Mouse (Mus musculus) lung, postnatal 36 days (tissue): ENCODE results near the gene Itga5.

Source experiments
- DNase-seq: peaks from one replicate; pipeline ENCODE4 v3.0.0; 2022; ENCODE audit warnings: mixed read lengths

The Itga5 gene

DNA sequence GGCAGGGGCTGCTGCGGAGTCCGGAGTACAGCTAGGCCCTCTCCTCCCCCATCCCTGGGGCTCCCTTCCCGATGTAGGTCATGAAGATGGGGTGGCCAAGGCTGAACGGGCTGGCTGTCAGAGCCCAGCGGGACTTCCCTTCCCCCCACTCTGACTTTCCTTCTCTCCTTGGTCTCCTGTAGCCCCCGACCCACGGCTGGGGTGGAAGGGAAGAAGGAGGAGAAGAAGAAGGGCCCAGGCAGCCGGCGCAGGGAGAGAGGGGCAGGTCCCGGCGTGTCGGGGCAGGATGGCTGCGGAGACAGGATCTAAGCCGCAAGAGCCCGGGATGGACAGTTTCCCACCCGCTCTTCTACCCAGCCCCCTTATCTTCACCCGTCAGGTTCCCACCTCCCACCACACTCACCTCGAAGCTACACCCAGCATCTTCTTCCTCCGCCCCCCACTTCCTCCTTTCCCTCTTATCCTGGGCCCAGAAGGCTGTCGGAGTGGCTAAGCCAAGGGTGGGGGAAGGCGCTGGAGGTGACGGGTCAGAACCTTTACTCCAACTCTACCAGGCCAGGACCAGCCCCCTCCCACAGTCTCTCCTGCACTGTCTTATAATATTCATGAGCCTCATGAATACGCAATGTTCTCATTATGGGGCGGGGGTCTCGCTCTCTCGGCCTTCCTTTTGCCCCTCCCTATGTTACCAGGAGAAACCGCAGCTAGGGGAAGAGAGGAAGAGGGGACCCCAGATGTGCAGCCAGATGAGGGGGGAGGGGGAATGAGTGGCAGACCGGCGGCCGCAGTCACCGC, 27.2 kb downstream of the Itga5 start:
- no peak for DNase-seq

DNA sequence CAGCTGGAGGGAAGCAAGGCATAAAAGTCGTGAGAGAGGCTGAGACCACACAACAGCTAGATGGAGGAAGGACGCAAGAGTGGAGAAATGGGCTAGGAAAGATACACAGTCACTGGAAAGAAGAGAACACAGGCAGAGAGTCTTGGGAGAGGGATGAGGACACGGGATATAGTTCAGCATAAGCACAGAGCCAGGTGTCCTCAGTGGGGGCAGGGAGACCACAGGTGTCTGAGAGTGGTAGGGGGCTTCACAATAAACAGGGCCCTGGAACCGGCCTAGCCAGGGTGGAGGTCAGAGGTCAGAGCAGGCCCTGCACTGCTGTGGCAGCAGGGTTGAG, 27.8 kb downstream of the Itga5 start:
- no peak for DNase-seq

DNA sequence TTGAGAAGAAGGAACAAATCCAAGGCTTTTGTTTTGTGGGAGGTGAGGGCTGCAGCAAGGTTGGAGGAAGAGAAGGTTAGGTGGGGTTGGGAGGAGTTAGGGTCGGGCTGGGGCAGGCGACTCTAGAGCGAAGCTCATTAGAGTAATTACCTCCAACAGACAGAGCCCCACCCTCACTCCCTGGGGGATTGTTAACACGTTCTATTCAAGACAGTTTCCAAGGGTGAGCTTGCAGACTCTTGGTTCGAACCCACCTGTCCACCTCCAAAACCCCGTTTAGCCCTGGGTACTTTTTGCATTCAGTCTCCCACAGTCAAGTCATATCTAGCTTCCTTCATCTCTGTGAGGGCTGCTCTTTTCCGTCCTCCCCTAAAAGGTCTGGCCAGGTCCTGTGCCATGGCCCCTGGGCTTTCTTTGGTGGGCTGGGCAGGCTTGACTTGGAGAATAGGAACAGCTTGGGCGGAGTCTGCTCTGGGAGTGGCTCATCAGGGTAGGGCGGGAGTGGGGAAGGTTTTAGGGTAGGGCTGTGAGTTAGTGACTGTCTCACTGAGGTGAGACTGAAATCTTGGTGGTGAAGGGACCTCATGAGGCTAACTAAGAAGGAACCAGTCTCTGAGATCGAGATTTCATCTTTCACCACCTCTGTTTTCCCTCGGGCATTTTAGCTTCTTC, 29.4 kb downstream of the Itga5 start:
- DNase-seq = no peak

DNA sequence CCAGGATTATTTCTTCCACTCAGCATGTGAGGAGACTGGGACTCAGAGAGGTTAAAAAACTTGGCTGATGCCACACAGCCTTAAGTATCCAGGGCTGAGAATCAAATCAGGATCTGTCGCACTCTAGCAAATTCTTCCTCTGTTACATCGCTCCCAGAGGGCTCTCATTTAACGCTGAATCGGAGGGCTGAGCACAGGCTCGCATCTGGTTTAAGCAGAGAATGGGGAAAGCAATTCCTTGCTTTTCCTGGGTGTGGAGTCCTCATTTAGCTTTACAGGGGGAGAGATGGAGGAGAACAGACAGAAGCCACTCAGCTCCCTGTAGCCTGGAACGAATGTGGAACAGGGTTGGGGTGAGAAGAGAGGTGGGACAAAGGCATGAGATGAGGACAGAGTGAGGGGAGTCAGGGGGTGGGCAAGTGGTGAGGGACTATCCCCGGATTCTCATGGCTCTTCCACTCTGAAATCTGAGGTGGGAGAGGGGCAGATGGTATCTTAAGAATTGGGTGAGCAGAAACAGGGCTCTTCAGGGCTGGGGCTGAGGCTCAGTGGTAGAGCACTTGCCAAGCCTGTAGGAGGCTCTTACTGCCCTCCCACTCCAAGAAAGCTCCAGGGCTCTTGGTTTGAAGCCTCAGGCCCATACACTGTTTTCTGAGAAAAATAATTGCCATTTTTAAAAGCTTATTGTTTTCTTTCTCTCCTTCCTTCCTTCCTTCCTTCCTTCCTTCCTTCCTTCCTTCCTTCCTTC, 30.9 kb downstream of the Itga5 start:
- no peak for DNase-seq

DNA sequence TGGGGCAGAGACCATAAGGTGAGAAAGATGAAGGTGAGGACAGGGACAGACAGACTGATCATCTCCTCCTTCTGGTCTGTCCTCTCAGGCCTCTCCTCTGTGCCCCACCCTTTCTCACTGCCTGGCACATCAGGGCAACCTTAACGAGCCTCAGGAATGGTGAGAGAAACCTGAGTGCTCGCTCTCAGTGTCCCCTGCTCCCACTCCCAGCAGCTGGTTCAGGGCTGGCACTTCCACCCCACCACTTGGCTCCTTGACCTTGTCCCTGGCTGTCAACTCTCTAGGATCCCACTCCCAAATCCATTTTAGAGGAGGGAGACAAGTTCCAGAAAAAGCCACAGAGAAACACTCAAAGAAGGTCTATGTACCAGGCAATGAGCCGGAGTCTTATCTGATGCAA, 31.5 kb downstream of the Itga5 start:
- no peak for DNase-seq

DNA sequence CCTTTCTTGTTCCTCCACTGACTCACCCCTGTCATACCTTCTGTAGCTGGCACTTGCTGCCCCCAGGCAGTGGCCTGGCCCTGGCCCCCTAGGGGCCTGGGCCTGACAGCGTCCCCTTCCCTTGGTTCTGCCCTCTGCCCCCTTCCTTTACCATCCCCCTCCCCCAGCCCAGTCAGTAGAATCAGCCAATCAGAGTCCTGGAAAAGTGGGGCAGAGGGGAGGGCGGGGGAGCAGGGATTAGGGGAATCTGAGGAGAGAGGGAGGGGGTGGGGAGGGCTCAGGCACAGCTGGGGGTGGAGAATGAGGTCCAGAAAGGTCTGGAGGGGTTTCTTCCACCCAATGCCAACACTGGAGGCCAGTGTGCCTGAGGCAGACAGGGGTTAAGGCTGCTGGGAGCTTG, 32.4 kb downstream of the Itga5 start:
- DNase-seq = no peak

DNA sequence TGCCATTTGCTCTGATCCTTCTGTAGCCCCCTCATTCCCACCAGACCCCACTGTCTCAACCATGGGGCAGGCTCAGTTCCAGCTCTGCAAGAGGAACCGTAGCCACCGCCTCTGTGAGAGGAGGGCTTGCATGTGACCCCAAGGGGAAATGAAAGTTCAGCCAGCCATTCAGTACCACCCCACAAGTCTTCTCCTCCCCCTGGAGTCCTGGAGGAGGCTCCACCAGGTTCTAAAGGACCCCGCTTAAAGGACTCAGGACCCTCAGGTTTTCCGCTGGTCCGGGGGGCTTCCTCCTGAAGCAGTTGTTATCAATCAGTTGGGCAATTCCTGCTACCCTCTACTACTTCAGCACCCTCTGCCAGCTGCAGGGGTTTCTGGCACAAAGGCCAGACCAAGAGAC, 32.8 kb downstream of the Itga5 start:
- DNase-seq = peak; percentile 61

DNA sequence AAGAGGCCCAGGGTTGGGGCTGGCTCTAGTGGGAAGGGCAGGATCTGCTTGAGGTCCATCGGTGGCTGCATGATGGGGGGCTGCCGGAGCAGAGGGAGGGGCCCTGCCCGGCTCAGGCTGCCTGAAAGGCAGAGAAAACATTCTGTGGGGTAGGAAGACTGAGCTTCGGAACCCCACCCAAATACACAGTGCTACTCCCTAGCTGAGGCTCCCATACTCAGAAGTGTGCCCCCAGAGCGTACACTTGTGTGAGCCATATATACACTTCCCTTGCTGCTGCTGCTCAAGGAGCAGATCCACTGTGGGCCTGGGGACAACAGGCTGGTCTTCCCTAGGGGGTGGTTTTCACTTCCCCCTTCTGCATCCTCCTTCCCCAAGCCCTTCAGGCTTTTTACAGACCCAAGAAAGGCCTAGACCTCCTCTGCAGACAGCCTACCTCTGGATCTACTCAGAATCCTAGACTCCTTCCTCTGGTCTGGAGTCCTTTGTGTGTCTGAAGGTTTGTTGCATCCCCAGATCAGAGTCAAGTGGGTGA, 33.4 kb downstream of the Itga5 start:
- DNase-seq = no peak

DNA sequence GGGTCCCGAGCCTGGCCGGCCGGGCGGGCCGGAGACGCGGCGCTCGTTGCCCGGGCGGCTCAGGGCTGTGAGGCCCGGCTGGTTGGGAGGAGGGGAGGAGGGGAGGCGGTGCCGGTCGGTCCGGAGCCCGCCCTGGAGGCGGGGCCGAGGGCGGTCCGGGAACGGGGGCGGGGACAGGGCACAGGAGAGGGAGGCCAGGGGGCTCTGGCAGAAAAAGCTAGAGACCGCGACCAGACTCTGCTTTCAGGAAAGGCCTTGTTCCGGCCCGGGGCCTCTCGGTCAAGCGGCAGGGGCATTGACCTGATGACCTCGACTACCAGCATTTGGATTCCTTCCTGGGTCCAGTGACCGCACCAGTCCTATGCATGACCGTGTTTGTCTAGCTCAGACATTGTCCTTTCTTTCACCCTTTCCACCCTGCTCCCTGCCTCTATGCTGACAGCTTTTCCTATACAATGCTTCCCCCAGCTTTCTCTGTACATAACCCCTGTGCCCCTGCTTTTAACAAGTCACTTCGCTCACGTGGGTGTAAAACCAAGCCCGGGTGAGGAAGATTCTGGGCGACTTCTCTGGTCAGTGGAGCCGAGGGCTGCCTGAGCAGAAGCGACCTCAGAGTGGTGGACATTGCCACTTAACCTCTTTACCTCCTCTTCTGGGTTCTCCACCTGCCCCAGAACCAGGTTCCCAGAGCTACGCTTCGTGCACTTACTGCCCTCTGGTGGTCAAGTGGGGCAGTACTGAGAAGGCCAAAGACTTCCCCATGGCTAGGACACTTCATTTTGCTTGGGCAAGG, 42.9 kb downstream of the Itga5 start:
- peak; percentile 92 for DNase-seq

DNA sequence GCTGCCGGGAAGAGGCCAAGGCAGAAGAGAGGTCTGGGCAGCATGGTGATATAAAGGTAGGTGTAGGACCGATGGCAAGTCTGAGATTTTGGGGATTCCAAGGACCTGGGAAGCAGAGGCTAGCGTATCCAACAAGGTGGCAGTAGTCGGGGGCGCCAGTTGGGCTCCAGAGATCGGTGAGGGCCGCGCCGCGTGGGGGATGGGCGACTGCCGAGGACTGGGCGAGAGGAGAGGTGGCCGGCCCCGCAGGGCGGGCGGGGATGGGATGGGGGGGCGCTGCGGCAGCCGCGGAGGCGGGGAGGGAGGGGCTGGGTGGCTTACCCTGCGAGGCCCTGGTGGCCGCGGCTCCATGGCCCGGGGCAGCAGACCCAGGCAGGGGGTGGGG, 43.5 kb downstream of the Itga5 start:
- DNase-seq = peak; percentile 35

DNA sequence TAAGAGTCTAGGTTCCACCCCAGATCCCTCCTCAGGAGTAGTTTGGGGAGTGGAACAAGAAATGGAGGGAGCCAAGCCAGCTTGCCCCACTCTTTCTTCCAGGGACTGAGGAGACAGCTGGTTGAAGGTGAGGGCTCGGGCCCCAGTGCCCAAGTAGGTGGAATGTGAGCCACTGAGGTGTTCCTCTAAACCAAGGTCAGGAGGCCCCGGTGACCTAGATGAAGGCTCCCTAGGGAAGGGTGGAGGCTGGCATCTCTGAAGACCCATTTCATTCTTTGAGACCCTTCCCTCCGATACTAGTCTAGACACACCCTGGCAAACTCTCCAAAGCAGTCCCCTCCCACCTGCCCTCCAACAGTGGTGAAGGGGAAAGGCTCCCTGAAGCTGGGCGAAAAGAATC, 44.2 kb downstream of the Itga5 start:
- no peak for DNase-seq

DNA sequence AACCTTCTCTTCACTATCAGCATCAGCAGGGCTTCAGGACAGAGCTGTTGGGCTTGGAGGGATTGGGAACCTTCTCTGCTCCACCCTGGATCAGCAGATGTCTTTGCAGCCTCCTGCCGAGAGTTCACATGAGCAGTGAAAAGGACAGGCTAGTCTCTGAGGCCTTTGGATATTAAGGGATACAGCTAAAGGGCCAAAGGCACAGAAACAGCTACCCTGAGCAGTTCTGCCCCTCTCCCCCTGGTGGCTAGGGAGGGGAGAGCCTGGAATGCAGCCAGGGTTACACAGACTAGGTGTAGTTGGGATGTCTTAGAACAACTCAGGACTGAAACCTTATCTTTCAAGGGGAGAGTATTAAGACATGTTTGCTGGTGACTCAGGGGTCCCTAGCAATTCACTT, 45.5 kb downstream of the Itga5 start:
- no peak for DNase-seq

DNA sequence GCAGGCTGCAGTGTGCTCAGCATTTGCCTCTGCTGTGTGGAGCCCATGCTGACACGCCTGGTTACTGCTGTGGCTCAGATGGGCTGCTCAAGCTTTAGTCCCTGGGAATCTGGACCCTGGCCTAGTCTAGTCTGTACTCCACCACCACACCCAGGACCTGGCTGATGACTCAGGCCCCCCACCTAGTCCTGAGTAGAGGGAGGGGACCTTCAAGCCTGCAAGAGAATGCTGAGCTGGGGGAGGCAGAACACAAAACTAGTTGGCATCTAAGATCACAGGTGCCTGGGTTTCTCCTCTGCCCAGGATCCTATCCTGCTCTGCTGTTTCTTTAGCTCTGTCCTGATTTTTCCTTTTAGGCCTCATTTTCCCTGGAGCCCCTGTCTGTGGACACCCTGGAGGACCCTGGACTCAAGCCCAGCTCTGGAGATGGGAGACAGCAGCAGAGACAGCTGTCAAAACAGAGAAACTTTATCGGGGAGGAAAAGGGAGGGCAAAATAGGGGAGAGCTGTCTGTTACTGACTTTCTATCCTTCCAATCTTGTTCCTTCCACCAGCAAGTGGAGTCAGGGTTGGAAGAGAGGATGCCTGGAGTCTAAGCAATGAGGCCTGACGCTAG, 48.3 kb downstream of the Itga5 start:
- DNase-seq = no peak

DNA sequence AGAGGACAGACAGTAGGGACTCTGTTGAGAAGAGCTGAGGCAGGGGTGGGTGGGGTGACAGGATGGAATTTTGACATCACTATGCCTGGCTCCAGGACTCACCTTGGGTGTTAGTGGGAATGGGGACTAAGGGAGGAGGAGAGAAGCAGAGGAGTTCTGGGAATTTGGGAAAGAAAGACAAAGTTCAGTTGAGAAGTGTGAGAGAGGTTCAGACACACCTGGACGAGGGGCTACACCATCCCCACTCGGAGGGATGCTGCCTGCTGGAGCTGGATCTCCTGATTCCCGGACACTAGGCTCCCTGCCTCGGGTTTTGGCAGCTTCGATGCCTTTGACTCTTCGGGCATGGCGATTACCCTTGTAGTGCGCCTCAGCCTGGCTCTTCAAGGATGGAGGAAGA, 48.8 kb downstream of the Itga5 start:
- no peak for DNase-seq

DNA sequence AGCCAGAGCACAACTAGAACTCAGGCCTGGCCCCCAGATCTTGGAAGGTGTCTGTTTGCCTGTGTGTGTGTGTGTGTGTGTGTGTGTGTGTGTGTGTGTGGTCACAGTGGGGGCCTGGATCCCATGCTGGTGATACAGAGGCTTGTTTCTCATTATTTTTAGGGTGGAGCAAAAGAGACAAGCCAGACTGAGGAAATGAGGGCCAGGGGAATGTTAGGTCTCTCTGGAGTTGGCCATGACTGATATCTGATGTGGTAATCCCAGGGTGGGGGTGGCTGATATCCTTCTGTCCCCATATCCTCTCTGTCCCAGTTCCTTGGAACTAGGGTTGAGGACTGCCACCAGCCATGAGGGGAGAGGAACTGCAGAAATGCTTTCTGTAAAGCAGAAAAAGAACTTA, 49.4 kb downstream of the Itga5 start:
- DNase-seq = no peak

DNA sequence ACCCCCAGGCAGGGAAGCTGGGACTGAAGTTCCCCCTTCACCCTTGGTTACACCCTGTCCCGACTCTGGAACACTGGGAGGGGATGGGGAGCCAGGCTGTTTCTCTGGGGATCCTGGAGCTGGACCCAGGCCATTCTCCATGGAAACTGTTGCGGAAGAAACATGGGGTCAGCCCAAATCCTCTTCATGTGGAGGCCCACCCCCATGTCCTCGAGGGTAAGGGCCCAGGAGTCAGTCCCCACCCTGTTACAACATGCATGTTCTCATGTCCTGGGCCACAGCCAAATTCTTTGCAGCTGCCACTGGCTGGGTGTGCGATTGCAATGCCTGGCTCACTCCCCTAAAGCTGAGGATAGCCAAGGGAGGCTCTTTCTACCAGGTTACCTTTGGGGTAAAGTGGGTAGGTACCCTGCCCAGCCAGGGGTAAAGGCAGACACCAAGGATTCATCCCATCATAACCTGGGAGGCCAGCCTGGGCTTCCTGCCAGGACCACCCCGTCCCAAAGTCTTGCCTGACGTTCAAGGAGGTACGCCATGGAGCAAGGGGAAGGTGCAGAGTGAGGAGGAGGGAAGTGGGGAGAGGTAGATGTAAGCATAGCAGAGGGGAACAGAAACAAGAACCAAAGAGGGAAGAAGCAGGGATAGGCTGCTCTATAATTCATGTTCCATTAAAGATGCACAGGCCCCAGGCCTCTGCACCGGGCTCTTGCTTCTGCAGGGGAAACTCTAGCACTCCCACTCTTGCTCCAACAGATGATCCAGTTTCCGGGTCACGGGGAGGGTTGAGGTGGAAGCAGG, 50.4 kb downstream of the Itga5 start:
- DNase-seq = no peak

DNA sequence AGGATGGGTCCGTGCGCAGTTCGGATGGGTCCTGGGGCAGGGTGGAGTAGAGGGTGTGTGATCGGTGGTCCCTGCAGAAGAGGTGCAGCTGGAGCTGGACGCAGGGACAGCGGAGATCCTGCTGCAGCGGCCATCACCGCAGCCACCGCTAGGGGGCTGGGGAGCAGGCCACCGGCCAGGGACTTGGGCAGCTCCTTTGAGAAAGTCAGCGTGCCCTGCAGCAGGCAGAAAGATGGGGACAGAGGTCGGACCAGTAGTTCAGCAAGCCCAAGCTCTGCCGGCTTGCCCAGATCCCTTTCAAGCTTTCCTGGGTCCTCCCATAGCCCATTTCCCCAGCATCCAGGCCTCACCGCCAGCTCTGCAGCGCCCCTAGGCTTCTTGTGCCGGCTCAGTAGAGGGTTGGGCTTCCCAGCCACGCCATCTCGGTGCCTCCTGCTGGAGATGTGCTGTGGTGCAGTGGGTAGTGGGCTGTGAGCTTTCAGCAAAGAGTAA, 51.5 kb downstream of the Itga5 start:
- DNase-seq = peak; percentile 72

DNA sequence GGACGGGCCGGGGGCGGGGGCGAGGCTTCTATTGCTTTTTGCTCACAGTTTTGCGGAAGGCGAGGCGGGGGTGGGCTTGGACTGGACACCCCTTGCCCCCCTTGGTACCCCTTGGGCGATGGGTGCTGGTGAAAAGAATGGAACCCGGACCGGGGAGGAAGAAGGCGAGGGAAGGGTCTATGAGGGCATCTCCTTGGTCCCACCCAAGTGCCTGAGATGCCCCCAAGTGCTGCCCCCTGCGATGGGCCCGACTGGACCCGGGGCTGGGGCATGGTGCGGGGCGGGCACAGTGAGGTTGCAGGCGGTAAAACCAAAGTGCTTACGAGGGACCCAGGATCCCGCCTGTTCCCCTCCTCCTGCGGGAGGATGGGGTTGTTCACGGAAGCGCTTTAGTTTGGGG, 52.4 kb downstream of the Itga5 start:
- DNase-seq = no peak

DNA sequence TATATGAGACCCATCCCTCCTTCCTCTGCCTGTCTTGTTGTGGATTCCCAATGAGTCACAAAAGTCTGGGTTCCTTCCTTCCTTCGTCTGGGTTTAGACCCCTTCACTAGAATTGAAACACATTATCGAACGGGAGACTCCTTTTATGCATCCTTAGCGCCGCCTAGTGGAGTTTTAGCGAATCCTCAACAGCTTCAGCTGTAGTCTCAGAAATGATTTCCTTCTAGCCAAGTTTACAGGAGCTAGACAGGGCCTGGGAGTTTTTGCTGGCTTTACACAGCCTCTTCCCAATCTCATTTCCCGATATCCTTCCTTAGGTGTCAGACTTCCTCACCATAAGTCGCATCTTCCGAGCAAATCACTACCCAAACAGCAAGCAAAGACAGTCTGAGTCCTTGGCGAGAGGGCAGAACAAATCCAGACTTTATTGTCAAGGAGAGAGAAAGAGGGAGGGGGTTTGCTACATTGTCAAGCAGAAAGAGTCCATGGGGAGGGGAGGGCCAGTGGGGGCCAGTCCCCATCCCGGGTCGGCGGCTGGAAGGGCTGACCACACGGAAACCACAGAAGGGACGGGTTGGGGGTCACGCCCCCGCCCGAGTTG, 53.0 kb downstream of the Itga5 start:
- DNase-seq = peak; percentile 81

DNA sequence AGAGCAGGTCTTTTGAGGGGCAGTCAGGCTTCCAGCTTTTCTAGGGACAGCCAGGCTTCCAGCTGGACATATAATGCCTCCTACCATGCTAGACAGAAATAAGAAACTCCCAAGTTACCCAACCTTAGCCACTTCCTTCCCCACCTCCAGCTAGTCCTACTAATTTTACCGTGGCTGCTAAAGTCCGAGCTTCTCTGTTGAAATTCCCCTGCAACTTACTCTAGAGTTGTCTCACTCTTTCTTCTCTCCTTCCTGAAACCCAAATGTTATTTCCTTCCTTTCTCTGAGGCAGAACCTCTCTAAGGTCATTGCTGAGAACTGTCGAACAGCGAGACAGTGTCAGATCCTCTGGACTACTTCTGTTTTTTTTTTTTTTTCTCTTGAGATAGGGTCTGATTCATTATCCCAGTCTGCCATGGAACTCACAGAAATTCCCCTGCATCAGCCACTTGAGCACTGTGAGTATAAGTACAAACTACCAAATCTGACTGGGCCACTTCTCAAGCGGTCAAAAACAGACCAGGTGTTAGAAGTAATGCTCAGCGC, 56.1 kb downstream of the Itga5 start, which contains the start of gene Gpr84:
TSS of gene Gpr84 (minus strand) at position 248 of the 546 bp plus-strand sequence.
- DNase-seq = peak; percentile 23
